Mouse (Mus musculus): ENCODE results near the gene Fli1.

The Fli1 gene

GRCm38 (mm10) chr9:32409060-32409961 lies 133.3 kb downstream of the Fli1 start:
- no peak for DNase-seq (ENCODE audit: extremely low read depth, low read depth)

- no peak for DNase-seq (ENCODE audit: extremely low read depth, low read depth)
Measured at GRCm38 (mm10) chr9:32408730-32409059, 134.0 kb downstream of the Fli1 start.

GRCm38 (mm10) chr9:32405191-32405925 lies 137.3 kb downstream of the Fli1 start:
- peak; percentile 47 for DNase-seq (ENCODE audit: extremely low read depth, low read depth)

GRCm38 (mm10) chr9:32400662-32401161 lies 141.9 kb downstream of the Fli1 start:
- DNase-seq (ENCODE audit: extremely low read depth, low read depth) = peak; percentile 51

- DNase-seq (ENCODE audit: extremely low read depth, low read depth) = no peak
Measured at GRCm38 (mm10) chr9:32400212-32400611, 142.4 kb downstream of the Fli1 start.

- DNase-seq (ENCODE audit: extremely low read depth, low read depth) = no peak
Measured at GRCm38 (mm10) chr9:32394761-32395161, 147.9 kb downstream of the Fli1 start.

- DNase-seq (ENCODE audit: extremely low read depth, low read depth) = no peak
Measured at GRCm38 (mm10) chr9:32392716-32393115, 149.9 kb downstream of the Fli1 start.

- no peak for DNase-seq (ENCODE audit: extremely low read depth, low read depth)
Measured at GRCm38 (mm10) chr9:32391701-32392100, 151.0 kb downstream of the Fli1 start.

GRCm38 (mm10) chr9:32391092-32391491 lies 151.6 kb downstream of the Fli1 start:
- DNase-seq (ENCODE audit: extremely low read depth, low read depth) = peak; percentile 38

GRCm38 (mm10) chr9:32388120-32388519 lies 154.5 kb downstream of the Fli1 start:
- DNase-seq (ENCODE audit: extremely low read depth, low read depth) = peak; percentile 49

GRCm38 (mm10) chr9:32384906-32385305 lies 157.8 kb downstream of the Fli1 start:
- no peak for DNase-seq (ENCODE audit: extremely low read depth, low read depth)

- no peak for DNase-seq (ENCODE audit: extremely low read depth, low read depth)
Measured at GRCm38 (mm10) chr9:32376863-32377590, 165.6 kb downstream of the Fli1 start.

- no peak for DNase-seq (ENCODE audit: extremely low read depth, low read depth)
Measured at GRCm38 (mm10) chr9:32376031-32376430, 166.6 kb downstream of the Fli1 start.

- no peak for DNase-seq (ENCODE audit: extremely low read depth, low read depth)
Measured at GRCm38 (mm10) chr9:32373656-32374055, 169.0 kb downstream of the Fli1 start.

Data from MEL-GATA-1-ER (cell line).